Mouse (Mus musculus) layer of hippocampus, postnatal 14 days (tissue): ENCODE results near the gene Pou2f1. TPM values are rescaled to one million over a fixed set of nuclear protein-coding genes. Genes with fewer than 3 reads are reported as not detected.

ENCODE experiments used
- DNase-seq, 2 experiments: peaks; one replicate each; pipeline ENCODE4 v3.0.0; 2021 to 2022; ENCODE audit warnings: low spot score in 2 of 2, mixed read lengths in 1 of 2
- total RNA-seq, 2 experiments: library from RNA; stranded (reverse); gene quantifications; 2 replicates each; pipeline ENCODE4 v1.2.3; 2021

Gene Pou2f1
- total RNA-seq, 2 experiments from 2014 or later = 16.6 to 17.7 TPM

DNA sequence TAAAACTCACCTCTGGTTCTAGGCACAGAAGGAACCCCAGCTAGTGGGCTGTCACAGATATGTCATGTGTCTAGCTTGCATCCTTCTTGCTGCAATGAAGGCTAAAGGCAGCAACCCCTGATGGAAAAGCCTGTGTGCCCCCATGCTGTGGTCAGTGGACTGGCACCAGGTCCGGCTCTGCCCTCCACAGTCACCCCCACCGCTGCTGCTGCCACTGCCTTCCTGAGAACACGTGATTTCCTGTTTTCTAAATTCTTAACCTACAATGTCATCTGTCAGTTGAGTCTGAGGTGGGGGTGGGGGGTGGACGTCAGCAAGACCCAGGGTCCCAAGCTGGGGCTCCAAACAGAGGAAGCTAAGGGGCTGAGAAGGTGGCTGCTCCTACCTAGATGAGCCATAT lies 153.6 kb downstream of the Pou2f1 start:
- no peak for DNase-seq

DNA sequence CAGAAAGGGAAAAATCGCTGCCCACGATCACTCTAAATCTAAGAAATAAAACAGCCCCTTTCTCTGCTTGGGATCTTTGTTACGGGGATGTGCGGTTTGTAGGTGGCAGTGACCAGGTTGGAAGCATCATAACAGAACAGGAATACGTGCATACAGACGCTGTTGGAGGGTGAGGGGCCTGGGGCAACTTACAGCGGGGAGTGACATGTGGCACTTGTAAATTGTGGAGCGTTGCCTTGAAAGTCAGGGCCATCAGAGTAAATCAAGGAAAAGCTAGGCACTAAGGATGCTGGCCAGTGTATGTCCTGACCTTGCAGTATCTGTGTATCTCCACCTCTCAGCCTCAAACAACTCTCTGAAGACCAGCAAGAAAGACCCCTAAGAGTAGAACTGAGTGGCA lies 154.1 kb downstream of the Pou2f1 start:
- DNase-seq = no peak

DNA sequence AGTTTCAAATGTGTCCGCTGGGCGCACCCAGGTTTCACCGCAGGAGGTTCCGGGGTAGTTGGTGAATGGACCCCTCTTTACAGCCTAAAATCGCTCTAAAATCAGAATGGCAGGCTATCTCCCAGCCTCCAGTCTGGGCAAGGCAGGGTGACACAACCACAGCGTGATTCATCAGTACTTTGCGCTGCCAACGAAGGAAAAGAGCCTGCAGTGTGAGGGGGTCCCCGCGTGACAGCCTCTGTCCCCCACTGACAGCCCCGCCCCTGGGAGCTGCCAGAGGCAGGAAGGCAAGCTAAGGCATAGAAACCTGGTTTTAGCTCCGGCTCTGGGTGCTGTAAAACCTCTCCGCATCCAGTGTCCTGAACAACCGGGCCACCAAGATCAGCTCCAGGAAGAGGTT lies 157.1 kb downstream of the Pou2f1 start:
- no peak for DNase-seq

- no peak for DNase-seq
Observed at GRCm38 (mm10) chr1:165844956-165845355, 157.5 kb downstream of the Pou2f1 start.

- DNase-seq = no peak
Observed at GRCm38 (mm10) chr1:165844466-165844951, 158.0 kb downstream of the Pou2f1 start.

DNA sequence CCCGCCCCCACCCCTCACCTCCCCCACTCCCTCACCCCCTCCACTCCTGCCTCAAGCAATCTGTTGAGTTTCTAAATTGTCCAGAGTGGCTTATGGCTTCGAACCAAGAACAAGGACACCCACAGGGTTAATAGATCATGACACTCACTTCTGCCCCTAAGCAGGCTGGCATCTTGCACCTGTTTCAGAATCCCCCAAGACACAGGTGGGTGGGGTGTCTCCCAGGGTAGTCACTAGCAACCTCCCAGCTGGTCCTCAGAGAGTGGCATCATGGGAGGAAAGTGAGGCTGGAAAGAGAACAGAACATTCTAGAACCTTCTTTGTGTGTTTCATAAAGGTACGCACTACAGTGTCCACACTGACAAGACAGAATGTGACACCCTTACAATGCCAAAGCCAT lies 158.9 kb downstream of the Pou2f1 start:
- no peak for DNase-seq

DNA sequence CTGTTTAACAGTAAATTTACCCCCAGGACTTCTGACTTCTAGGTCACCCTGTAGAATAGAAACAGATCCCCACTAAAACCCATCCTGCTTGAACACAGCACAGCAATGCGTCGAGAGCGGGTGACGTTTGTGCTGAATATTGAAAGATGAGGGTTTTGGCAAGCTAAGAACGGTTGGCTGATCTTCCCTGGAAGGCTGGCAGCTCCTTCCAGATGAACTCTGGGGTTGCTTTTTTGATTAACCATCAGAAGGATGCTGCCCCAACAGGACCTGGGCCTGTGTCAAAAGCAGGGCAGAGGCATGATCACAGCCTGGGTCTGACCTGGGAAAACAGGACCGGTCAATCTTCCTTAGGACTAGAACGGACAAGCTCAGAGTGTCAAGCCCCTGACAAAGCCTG lies 160.3 kb downstream of the Pou2f1 start:
- no peak for DNase-seq

DNA sequence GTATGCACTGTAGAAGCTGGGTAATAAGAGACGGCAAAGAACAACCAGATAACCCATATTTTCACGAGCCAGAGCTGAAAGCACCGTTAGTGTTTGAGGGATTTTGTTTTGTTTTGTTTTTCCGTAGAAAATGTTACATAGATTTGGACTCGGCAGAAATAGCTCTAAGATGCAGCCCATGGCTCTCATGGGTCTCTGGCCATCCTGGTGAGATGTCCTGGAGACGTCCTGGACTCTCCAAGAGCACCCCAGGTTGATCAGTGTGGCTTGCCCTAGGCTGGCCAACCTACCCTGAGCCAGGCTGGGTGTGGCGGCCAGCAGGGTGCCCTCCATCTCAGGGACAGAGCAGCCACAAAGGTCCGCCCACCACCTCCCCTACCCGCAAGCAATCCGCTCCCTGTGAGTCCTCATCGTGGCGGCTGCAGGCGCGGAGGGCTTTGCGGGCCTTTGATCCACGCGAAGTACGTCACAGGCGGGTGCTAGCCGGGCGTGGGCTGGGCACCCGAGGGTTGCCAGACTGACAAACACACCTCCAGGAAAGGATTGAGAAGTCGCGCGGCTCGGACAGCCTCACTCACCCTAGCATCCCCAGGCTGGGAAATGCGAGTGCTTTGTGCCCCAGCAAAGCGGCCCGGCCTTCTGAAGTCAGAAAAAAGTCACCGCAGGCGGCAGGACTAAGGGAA lies 161.8 kb downstream of the Pou2f1 start:
- DNase-seq = no peak

- no peak for DNase-seq
Observed at GRCm38 (mm10) chr1:165839201-165839600, 163.3 kb downstream of the Pou2f1 start.

DNA sequence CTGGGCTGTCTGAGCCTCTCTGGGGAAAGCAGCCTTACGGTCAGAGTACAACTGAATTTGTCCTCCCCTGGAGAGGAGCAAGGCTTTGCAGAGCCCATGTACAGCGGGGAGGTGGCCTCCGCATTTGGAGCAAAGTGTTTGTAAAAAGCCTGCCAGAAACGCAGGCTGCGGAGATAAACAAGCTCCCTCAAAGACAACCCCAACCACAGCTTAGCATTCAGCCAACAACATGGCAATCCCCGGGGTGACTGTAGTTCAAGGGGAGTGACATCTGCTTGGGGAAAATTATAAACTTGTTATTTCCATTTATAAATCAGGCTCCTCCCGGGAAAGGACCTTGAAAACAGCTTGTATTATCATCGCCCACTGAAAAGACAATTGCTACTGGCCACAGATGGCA lies 164.9 kb downstream of the Pou2f1 start:
- DNase-seq = peak in 1 of 2 experiments; percentile 18

DNA sequence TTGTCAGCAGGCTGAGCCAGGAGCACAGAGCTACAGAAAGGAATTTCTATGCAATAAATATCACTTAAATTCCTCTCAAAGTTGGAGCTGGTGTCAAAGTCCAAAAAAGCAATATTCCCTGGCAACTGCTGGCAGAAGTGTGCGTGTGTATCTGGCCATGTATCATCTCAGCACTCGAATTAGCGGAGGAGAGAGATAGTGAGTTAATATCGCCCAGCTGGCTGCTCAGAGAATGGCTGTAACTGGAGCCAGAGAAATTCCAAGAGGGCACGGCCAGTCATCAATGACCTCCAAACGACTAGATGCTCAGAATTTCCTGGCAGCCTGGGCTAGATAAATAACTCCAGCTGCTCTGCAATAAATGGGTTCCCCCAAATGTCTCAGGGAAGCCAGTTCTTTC lies 166.0 kb downstream of the Pou2f1 start:
- no peak for DNase-seq

GRCm38 (mm10) chr1:165834633-165834975 lies 167.9 kb downstream of the Pou2f1 start:
- DNase-seq = no peak

DNA sequence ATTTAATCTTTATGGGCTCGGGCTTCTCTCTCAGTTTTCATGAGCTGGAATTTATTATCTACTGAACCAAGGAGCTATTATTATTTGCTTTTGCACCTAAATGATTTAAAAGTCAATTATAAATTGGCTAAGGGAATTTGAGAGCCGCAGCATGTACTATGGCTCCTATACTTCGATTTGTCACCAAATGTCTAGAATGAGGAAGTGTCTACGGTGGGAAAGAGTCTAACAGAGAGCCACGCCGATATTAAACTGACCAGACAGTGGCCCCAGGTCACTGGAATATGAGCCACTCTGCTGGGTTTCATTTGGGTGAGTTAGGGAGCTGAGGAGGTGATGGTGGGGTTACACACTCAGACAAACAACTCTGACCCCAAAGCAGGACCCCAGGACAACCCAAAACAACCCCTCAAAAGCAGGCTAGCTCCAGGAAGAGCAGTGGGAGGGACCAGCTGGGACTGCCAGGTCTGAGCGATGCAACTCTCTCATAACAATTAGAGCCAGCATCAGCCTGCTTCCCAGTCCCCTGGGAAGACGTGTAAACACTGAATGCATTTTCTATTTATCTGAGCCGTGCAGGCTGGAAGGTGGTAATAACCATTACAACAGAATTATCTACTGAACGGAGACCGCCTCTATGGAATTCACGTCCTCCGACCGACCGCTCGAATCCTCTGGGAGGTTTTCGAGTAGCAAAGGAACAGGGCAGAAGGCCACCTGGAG lies 168.4 kb downstream of the Pou2f1 start:
- DNase-seq = no peak

DNA sequence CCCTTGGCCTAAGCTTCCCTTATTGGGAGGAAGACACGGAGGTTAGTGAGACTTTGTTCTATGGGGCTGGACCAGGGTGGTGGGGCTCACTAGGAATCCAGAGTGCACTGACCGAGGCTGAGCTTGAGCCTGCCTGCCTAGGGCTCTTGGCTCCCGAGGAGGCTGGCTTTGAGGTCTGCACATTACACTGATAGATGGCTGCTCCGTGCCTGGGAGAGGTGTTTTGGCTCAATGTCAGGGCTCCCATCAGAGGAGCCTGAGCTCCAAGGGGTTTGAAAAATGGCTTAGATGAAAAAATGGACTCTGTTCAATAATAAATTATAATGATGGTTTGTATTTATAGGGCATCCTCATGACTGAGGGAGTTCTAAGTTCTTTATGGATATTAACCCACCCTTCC lies 169.2 kb downstream of the Pou2f1 start:
- DNase-seq = no peak

- no peak for DNase-seq
Observed at GRCm38 (mm10) chr1:165829890-165830289, 172.6 kb downstream of the Pou2f1 start.

- no peak for DNase-seq
Observed at GRCm38 (mm10) chr1:165828615-165829014, 173.9 kb downstream of the Pou2f1 start.

GRCm38 (mm10) chr1:165828173-165828572 lies 174.3 kb downstream of the Pou2f1 start:
- no peak for DNase-seq

DNA sequence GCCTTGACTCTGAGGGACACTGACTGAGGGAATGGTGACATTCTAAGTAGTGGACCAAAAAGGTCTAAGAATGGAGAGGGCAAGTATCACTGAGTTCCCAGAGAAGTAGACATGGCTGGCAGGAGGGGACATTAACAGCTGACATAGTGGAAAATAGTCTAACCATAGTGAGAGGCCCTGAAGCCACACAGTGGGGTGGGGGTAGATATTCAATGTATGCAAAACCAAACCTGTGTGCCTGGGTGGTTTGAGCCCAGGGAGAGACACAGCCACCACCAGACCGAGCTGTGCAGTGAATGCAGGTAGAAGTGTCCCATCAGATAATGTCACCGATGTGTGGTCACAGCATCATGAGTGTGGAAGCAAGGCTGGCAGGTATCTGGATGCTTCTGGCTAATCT lies 180.4 kb downstream of the Pou2f1 start:
- no peak for DNase-seq

- DNase-seq = no peak
Observed at GRCm38 (mm10) chr1:165819147-165819546, 183.3 kb downstream of the Pou2f1 start.

DNA sequence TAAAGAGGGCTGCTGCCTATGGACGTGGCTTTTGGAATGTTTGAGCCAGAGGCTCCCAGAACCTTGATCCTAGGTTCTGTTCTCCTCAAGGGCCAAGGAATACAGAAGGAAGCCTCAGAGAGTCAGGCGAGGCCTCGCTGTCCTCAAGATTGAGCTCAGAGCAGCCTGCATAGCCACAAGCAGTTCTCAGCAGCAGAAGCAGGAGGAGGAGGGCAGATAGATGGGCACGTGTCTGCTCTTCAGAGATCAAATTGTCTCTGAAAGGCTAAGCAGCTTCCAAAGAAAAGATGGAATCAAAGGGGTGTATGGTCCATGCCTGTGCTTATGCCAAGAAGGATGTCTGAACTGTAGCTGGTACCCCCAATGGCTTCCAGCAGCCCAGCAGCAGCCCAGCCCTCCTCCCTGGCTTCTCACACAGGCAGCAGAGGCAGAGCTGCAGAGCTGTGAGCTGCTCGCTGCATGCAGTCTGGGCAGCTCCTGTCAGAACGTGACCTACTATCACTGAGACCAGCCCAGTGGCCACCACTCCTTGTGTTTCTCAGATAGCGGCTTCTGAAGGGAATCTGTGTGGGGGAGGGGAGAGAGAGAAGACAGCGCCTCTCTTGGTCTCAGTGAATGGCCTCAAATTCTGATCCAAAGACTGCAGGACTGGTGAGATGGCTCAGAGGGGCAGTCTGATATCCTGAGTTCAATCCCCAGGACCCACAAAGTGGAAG lies 184.2 kb downstream of the Pou2f1 start:
- no peak for DNase-seq

DNA sequence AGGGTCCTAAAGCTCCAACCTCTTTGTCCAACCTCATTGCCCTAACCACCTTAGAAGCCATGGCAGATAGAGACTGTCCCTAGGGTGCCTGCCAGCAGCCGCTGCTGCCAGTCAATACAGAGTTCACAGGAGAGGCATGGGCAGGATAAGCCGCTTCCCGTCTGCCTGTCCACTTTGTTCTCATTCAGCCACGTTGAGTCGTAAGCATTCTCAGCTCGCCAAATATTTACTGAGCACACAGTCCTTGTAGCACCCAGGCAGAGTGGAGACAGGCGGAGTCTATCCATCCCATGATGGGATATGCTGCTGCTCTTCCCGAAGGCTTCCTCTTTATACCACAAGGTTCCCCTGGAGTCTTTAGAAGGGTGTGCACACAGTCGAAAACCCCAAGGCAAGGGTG lies 185.2 kb downstream of the Pou2f1 start:
- no peak for DNase-seq

GRCm38 (mm10) chr1:165816391-165816790 lies 186.1 kb downstream of the Pou2f1 start:
- no peak for DNase-seq
